Mouse (Mus musculus) megakaryocyte, embryonic 14.5 days (primary cell): Measurements from ENCODE around the gene Zfp128.

ENCODE experiments used
- FLI1 ChIP-seq: IDR thresholded peaks from 2 replicates; pipeline ENCODE4 v1.6.1; 2012; ENCODE audit warnings: low read length, inconsistent platforms, mixed read lengths
- GATA1 ChIP-seq: IDR thresholded peaks from 3 replicates; pipeline ENCODE4 v1.6.1; 2012; ENCODE audit warnings: mixed read lengths, low read length, inconsistent platforms, borderline replicate concordance

DNA sequence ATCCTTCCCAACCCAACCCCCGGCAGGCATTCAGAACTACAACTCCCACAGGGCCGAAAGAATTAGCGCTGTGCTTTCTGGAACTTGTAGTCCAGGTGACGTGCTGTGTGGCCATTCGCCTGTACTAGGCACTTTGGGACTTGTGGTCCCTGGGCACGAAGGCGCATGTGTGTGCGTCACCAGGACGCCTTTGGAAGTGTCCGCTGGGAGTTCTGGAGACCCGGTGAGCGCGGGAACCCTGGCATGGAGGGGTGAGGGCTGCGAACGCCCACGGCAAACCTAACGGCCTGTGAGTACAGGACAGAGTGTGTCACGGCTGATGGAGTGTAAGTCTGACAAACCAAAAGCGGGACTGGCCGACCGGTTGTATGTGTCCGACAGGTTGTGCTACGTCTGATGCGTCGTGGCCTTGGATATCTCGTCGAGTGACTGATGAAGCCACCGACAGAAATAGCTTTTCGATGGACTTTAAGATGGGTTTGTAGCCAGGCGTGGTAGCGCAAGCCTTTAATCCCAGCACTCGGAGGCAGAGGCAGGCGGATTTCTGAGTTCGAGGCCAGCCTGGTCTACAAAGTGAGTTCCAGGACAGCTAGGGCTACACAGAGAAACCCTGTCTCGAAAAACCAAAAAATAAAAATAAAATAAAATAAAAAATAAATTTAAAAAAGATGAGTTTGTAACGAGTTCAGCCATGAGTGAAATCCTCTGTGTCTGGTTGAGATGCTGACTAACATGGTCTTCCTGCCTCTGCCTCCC, 16.9 kb downstream of the Zfp128 start, which contains the start of gene Zscan22:
- TF ChIP-seq FLI1 (no peak), GATA1 (no peak)
